Mouse (Mus musculus) ovary, postnatal 36 days (tissue): Measurements from ENCODE around the gene Unc13a.
A peak's percentile ranks its signal among the peaks of the same experiment; 100 is the strongest.

Experiments used
- DNase-seq: peaks from one replicate; pipeline ENCODE4 v3.0.0; 2022; ENCODE audit warnings: low spot score, mixed read lengths

Unc13a gene

DNA sequence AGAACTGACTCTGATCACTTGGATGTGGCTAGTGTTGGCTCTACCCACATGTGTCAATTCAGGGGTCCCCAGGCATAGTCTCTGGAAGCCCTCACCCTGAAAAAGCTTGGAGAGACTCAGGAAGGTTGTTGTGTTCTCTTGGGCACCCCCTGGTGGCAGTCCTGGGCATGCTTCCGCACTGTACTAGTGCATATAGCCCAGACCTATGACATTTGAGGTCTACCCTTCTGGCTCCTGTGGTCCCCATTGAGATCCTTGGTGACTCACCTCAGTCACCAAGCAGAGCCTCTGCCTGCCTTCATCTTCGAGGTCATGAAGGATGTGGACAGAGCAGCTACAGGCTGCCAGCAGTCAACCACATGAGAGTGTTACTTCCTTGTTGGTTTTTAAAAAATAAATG is 84.7 kb downstream of the Unc13a start:
- DNase-seq: peak; percentile 55

DNA sequence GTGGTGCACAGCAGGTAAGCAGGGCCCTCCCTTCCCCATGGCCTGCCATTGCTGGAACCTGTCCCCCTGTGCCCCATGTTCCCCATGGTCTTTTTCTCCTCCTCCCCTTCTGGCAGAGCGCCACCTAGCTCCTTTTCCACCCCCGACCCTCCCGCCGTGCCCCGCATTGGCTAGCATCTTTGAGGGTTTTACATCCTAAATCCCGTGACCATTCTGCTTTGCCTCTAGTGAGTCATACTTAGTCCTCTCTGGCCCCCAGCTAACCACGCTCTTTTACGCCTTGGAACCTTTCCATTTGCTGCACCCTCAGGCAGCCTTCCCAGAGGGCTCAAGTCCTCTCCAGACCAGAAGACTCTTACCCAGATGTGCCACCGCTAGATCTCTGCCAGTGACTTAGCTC is 91.4 kb downstream of the Unc13a start:
- DNase-seq: no peak

DNA sequence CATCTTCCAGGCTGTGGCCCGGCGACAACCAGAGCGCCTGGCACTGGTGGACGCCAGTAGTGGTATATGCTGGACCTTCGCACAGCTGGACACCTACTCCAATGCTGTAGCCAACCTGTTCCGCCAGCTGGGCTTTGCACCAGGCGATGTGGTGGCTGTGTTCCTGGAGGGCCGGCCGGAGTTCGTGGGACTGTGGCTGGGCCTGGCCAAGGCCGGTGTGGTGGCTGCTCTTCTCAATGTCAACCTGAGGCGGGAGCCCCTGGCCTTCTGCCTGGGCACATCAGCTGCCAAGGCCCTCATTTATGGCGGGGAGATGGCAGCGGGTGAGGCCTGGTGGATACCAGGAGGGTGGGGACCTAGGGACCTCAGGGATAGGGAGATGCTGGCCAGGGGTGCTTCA is 92.1 kb downstream of the Unc13a start:
- DNase-seq: peak; percentile 57

DNA sequence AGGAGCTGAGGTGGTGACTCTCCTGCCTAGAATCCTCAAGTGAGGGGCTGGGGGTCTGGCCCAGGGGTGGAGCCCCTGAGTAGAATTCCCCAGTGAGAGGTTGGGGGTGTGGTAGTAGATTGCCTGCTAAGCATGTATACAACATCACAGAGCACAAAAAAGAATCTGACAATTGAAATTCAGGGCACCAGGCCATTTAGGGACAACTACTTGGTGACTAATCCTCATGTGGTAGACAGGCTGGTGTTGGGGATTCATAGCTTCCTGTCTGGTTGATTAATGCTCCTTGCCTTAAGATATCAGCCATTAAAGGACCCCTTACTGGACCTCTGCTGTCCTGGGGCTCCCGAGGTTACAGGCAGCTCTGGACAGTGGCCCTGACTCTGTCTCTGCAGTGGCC is 92.5 kb downstream of the Unc13a start:
- DNase-seq: no peak

DNA sequence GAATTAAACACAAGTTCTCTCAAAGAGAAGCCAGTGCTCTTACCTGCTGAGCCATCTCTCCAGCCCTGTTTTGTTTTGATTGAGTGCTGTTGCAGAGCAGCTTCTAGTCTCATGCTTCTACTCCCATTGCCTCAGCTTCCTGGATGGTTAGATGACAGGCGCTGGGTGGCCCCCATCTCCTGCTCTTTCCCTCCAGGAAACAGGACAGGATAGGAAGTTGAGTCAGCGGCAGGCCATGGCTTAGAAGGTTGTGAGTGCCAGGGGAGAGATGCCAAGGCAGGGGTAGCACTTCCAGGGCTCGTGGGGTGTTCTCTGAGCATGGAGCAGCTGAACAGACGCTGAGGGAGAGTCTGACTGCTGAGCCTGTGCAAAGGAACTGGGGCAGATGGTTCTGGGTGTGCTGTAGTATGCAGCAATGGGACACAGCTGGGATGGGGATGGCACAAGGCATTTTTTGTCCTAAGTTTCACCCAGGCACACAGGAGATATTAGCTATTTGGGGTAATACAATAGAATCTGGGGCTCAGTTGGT is 93.6 kb downstream of the Unc13a start:
- no peak for DNase-seq

DNA sequence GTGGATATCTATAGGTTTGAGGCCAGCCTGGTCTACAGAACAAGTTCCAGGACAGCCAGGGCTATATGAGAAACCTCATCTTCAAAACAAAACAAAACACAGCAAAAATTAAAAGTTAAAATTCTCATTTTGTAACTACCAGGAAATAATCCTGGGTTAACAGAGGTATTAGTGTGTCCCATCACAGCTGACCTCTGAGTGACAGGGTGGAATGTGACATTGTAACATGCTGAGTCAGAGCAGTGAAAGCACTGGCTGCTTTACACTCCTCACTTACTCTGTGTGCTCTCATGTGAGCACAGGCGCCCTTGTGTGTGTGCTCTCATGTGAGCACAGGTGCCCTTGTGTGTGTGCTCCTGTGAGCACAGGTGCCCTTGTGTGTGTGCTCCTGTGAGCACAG is 96.5 kb downstream of the Unc13a start:
- no peak for DNase-seq

DNA sequence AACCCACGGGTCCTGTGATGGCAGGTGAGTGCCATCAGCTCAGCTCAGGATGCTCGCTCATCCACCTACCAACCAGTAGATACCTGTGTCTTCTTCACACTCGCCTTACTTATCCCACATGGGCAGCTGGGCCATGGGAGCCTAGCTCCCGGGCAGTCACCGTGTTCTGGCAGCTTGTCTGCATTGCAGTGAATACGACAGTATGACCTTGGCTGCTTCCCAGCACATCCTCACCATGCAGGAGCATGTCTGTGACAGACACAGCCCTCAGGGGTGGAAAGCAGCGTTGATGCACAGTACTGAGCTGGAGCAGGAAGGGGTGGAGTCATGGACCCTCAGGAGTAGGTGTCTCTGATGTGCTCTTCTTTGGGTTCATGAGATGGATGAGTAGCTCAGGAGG is 97.1 kb downstream of the Unc13a start:
- no peak for DNase-seq
